Mouse (Mus musculus): ENCODE results near the gene Ehhadh.

GRCm38 (mm10) chr16:21727421-21727820 is 60.2 kb downstream of the Ehhadh start:
- TF ChIP-seq CTCF (IDR thresholded peaks at IDR 0.05; ENCODE audit: low read depth, low read length): no peak
- no peak for TF ChIP-seq POLR2AphosphoS5 (IDR thresholded peaks at IDR 0.05; ENCODE audit: insufficient replicate concordance, low read depth, low read length)
